Mouse (Mus musculus) ES-E14 (cell line): ENCODE measurements around the gene Nup50.

ENCODE experiments used
- CHD2 ChIP-seq: IDR thresholded peaks from 2 replicates; pipeline ENCODE4 v1.6.1; 2014; ENCODE audit warnings: mild to moderate bottlenecking, low read depth, low read length, inconsistent platforms
- HCFC1 ChIP-seq: IDR thresholded peaks from 2 replicates; pipeline ENCODE4 v1.6.1; 2012; ENCODE audit warnings: low read length, inconsistent platforms, borderline replicate concordance; ENCODE audit not compliant: insufficient read depth
- ZC3H11A ChIP-seq: IDR thresholded peaks from 2 replicates; pipeline ENCODE4 v1.6.1; 2012; ENCODE audit warnings: low read depth, mild to moderate bottlenecking, inconsistent platforms, low read length, borderline replicate concordance
- ZNF384 ChIP-seq: IDR thresholded peaks from 2 replicates; pipeline ENCODE4 v1.6.1; 2012; ENCODE audit warnings: low read depth, low read length, inconsistent platforms

- TF ChIP-seq ZNF384, result no peak
- no peak for TF ChIP-seq CHD2
- no peak for TF ChIP-seq ZC3H11A
- no peak for TF ChIP-seq HCFC1
These were observed 39.3 kb downstream of the Nup50 start for GRCm38 (mm10) chr15:84962518-84962917.
